Mouse (Mus musculus): ENCODE data around the gene Dusp12. TPM values are rescaled to one million over a fixed set of nuclear protein-coding genes. Genes with fewer than 3 reads are reported as not detected.

Gene Dusp12
- polyA plus RNA-seq, 1 experiment from 2014 or later, result 32.8 TPM

GRCm38 (mm10) chr1:170875676-170876075, 9.7 kb downstream of the Dusp12 start:
- DNase-seq (ENCODE audit: low spot score) (no peak), ATAC-seq (replicated peaks; ENCODE audit: low FRiP score, low read depth) (no peak)
- Histone ChIP-seq H3K4me2 (ENCODE audit: low read length) (no peak overlapping the region), H3K9ac (ENCODE audit: low read depth, low read length) (no peak overlapping the region), H3K4me1 (replicated peaks; ENCODE audit: insufficient read depth, low read length) (no peaks in the 10 kb centered on the region), H3K36me3 (ENCODE audit: insufficient read depth, low read length) (peaks cover 18% of the 10 kb centered on the region), H3K9me3 (replicated peaks; ENCODE audit: low read length) (no peaks in the 10 kb centered on the region), H3K27me3 (ENCODE audit: insufficient read depth, low read length) (no peaks in the 10 kb centered on the region), H3K4me3 (replicated peaks; ENCODE audit: low read depth, low read length) (no peak overlapping the region), H3K27ac (no peak overlapping the region)
- WGBS, result 57% methylated on average over 3 of the region's 3 CpGs
- TF ChIP-seq CTCF (IDR thresholded peaks at IDR 0.05; ENCODE audit: low read depth), result no peak

- H3K27me3 ChIP-seq (ENCODE audit: insufficient read depth, low read length), result no peaks in the 10 kb centered on the region
- H3K4me3 ChIP-seq (replicated peaks; ENCODE audit: low read depth, low read length), result no peak overlapping the region
- no peaks in the 10 kb centered on the region; the same call in 1 of the 2 replicates for H3K4me1 ChIP-seq (replicated peaks; ENCODE audit: insufficient read depth, low read length)
- H3K27ac ChIP-seq, result no peak overlapping the region
- peak; percentile 30; the same call in 1 of the 2 replicates for TF ChIP-seq CTCF (IDR thresholded peaks at IDR 0.05; ENCODE audit: low read depth)
- no peak overlapping the region for H3K4me2 ChIP-seq (ENCODE audit: low read length)
- no peaks in the 10 kb centered on the region for H3K9me3 ChIP-seq (replicated peaks; ENCODE audit: low read length)
- no peak overlapping the region for H3K9ac ChIP-seq (ENCODE audit: low read depth, low read length)
- 91% methylated on average over 2 of the region's 2 CpGs for WGBS
- DNase-seq (ENCODE audit: low spot score) (no peak), ATAC-seq (replicated peaks; ENCODE audit: low FRiP score, low read depth) (no peak)
- peaks cover 9% of the 10 kb centered on the region; the same call in 1 of the 2 replicates for H3K36me3 ChIP-seq (ENCODE audit: insufficient read depth, low read length)
Measured at GRCm38 (mm10) chr1:170871961-170872360, 13.4 kb downstream of the Dusp12 start.

GRCm38 (mm10) chr1:170871402-170871801, 13.9 kb downstream of the Dusp12 start:
- peaks cover 9% of the 10 kb centered on the region; the same call in 1 of the 2 replicates for H3K36me3 ChIP-seq (ENCODE audit: insufficient read depth, low read length)
- H3K27ac ChIP-seq, result no peak overlapping the region
- no peak for TF ChIP-seq CTCF (IDR thresholded peaks at IDR 0.05; ENCODE audit: low read depth)
- H3K4me3 ChIP-seq (replicated peaks; ENCODE audit: low read depth, low read length), result no peak overlapping the region
- H3K9me3 ChIP-seq (replicated peaks; ENCODE audit: low read length), result no peaks in the 10 kb centered on the region
- ATAC-seq (replicated peaks; ENCODE audit: low FRiP score, low read depth) (no peak), DNase-seq (ENCODE audit: low spot score) (no peak)
- no peak overlapping the region for H3K9ac ChIP-seq (ENCODE audit: low read depth, low read length)
- no peaks in the 10 kb centered on the region for H3K27me3 ChIP-seq (ENCODE audit: insufficient read depth, low read length)
- no peak overlapping the region for H3K4me2 ChIP-seq (ENCODE audit: low read length)
- no peaks in the 10 kb centered on the region; the same call in 1 of the 2 replicates for H3K4me1 ChIP-seq (replicated peaks; ENCODE audit: insufficient read depth, low read length)
- WGBS, result 86% methylated on average over 6 of the region's 6 CpGs

DNA sequence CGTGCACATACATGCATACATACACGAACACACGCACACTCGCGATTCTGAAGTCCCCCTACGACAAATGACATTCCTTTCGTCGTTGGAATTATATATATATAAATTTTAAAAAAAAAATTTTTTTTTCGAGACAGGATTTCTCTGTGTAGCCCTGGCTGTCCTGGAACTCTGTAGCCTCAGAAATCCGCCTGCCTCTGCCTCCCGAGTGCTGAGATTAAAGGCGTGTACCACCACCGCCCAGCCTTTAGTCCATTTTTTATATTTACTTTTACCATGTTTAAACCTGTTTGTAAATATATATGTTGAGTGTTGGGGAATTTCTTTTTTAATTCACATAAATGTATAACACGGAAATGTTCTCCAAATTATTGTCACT, 16.4 kb downstream of the Dusp12 start:
- WGBS, result 17% methylated on average over 14 of the region's 14 CpGs
- 0 out of 2 replicates have a peak, but pooled peaks cover under 1% of the 10 kb centered on the region for H3K36me3 ChIP-seq (ENCODE audit: insufficient read depth, low read length)
- H3K9me3 ChIP-seq (replicated peaks; ENCODE audit: low read length), result no peaks in the 10 kb centered on the region
- peak overlapping the region; percentile 87 for H3K4me2 ChIP-seq (ENCODE audit: low read length)
- TF ChIP-seq CTCF (IDR thresholded peaks at IDR 0.05; ENCODE audit: low read depth), result no peak
- no peaks in the 10 kb centered on the region; the same call in 1 of the 2 replicates for H3K4me1 ChIP-seq (replicated peaks; ENCODE audit: insufficient read depth, low read length)
- H3K4me3 ChIP-seq (replicated peaks; ENCODE audit: low read depth, low read length), result peak overlapping the region; percentile 88
- peak overlapping the region; percentile 75 for H3K9ac ChIP-seq (ENCODE audit: low read depth, low read length)
- no peaks in the 10 kb centered on the region for H3K27me3 ChIP-seq (ENCODE audit: insufficient read depth, low read length)
- 0 out of 2 replicates have a peak, but pooled peaks have one; percentile 12 for ATAC-seq (replicated peaks; ENCODE audit: low FRiP score, low read depth)
- H3K27ac ChIP-seq, result no peak overlapping the region
- DNase-seq (ENCODE audit: low spot score), result no peak

DNA sequence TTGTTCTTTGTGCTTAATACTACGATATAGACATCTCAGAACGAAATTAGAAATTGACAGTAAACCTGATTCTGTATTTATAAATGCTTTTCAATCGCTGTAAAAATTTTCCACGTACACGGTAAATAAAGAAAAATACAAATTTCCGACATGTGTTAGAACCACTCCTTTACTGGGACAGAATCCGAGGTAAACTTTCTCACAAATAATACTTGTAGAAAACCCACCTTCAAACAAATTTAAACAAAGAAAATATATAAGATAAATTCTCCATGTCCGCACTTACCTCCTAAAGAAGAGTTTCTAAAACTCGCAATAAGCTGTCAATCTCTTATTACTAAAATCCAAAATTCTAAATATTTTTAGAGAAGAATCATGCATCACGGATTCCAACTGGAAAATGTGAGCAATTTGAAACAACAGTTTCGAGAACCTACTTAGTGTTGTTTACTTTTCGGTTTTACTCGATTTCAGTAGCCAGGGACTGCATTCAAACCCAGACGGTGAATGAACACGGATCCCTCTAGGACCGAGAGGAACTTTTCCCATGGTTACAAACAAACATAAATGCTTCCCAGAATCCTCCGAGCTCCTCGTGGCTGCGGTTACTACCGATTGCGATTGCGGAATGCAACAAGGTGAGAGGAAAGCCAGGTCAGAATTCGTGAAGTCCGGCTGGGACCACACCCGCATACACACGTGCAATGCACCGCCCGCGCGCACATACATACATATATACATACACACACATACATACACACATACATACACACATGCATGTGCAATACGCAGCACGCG, 17.0 kb downstream of the Dusp12 start:
- ATAC-seq (replicated peaks; ENCODE audit: low FRiP score, low read depth) (peak; percentile 63), DNase-seq (ENCODE audit: low spot score) (peak; percentile 95)
- Histone ChIP-seq H3K4me1 (replicated peaks; ENCODE audit: insufficient read depth, low read length) (no peaks in the 10 kb centered on the region; the same call in 1 of the 2 replicates), H3K27ac (no peak overlapping the region; the same call in 1 of the 2 replicates), H3K9ac (ENCODE audit: low read depth, low read length) (peak overlapping the region; percentile 75), H3K36me3 (ENCODE audit: insufficient read depth, low read length) (no peaks in the 10 kb centered on the region), H3K27me3 (ENCODE audit: insufficient read depth, low read length) (no peaks in the 10 kb centered on the region), H3K4me2 (ENCODE audit: low read length) (peak overlapping the region; percentile 87), H3K4me3 (replicated peaks; ENCODE audit: low read depth, low read length) (peak overlapping the region; percentile 88), H3K9me3 (replicated peaks; ENCODE audit: low read length) (no peaks in the 10 kb centered on the region)
- under 1% methylated on average over 33 of the region's 33 CpGs for WGBS
- no peak; the same call in 1 of the 2 replicates for TF ChIP-seq CTCF (IDR thresholded peaks at IDR 0.05; ENCODE audit: low read depth)

- under 1% methylated on average over 25 of the region's 25 CpGs for WGBS
- DNase-seq (ENCODE audit: low spot score) (peak; percentile 96), ATAC-seq (replicated peaks; ENCODE audit: low FRiP score, low read depth) (peak; percentile 79)
- Histone ChIP-seq H3K27me3 (ENCODE audit: insufficient read depth, low read length) (no peaks in the 10 kb centered on the region), H3K4me2 (ENCODE audit: low read length) (peak within 1 kb of the TSS; percentile 87), H3K36me3 (ENCODE audit: insufficient read depth, low read length) (no peaks in the 10 kb centered on the region), H3K9ac (ENCODE audit: low read depth, low read length) (peak within 1 kb of the TSS; percentile 75), H3K4me3 (replicated peaks; ENCODE audit: low read depth, low read length) (peak within 1 kb of the TSS; percentile 88), H3K4me1 (replicated peaks; ENCODE audit: insufficient read depth, low read length) (no peaks in the 10 kb centered on the region; the same call in 1 of the 2 replicates), H3K9me3 (replicated peaks; ENCODE audit: low read length) (no peaks in the 10 kb centered on the region), H3K27ac (peak within 1 kb of the TSS; percentile 78)
- TF ChIP-seq CTCF (IDR thresholded peaks at IDR 0.05; ENCODE audit: low read depth), result no peak
Measured at GRCm38 (mm10) chr1:170867691-170868105, 17.6 kb downstream of the Dusp12 start, which contains the start of gene Atf6. TSS of gene Atf6 (minus strand) at chr1:170867771.
